Mouse (Mus musculus) heart, embryonic 12.5 days (tissue): ENCODE measurements around the gene Acan. TPM values are rescaled to one million over a fixed set of nuclear protein-coding genes. Genes with fewer than 3 reads are reported as not detected.

Experiments
- ATAC-seq: fragments of 200-750 bp; cut with Nextera tagmentation; 2 replicates; pipeline ENCODE4 v1.8.0; 2017; ENCODE audit warnings: moderate TSS enrichment, moderate library complexity; ENCODE audit not compliant: insufficient number of reproducible peaks, low FRiP score
- H3K27ac ChIP-seq: fragments of 300-500 bp; sonication (generic); 2 replicates; pipeline ENCODE4 v1.5.1; 2016; ENCODE audit warnings: mild to moderate bottlenecking, moderate library complexity; ENCODE audit not compliant: poor library complexity, severe bottlenecking
- H3K27me3 ChIP-seq: fragments of 300-500 bp; sonication (generic); replicated peaks from 2 replicates; pipeline ENCODE4 v1.6.1; 2016; ENCODE audit warnings: mild to moderate bottlenecking, moderate library complexity
- H3K36me3 ChIP-seq: fragments of 300-500 bp; sonication (generic); 2 replicates; pipeline ENCODE4 v1.6.1; 2016; ENCODE audit warnings: mild to moderate bottlenecking, moderate library complexity
- H3K4me1 ChIP-seq: fragments of 300-500 bp; sonication (generic); replicated peaks from 2 replicates; pipeline ENCODE4 v1.6.1; 2016; ENCODE audit warnings: mild to moderate bottlenecking
- H3K4me2 ChIP-seq: fragments of 300-500 bp; sonication (generic); 2 replicates; pipeline ENCODE4 v1.6.1; 2016; ENCODE audit warnings: mild to moderate bottlenecking, moderate library complexity
- H3K4me3 ChIP-seq: fragments of 300-500 bp; sonication (generic); 2 replicates; pipeline ENCODE4 v1.5.1; 2016; ENCODE audit warnings: mild to moderate bottlenecking
- H3K9ac ChIP-seq: fragments of 300-500 bp; sonication (generic); 2 replicates; pipeline ENCODE4 v1.6.1; 2016; ENCODE audit warnings: mild to moderate bottlenecking, moderate library complexity
- H3K9me3 ChIP-seq: fragments of 300-500 bp; sonication (generic); replicated peaks from 2 replicates; pipeline ENCODE4 v1.6.1; 2016; ENCODE audit warnings: mild to moderate bottlenecking, moderate library complexity
- WGBS: fragments of 180-500 bp; shearing (Covaris S2); methylation state at CpG from one replicate; pipeline ENCODE4 v1.1.7; 2016; 5-methylcytosine and 5-hydroxymethylcytosine counted together
- polyA plus RNA-seq: library from polyadenylated mRNA; unstranded; fragments of >200 nt; fragmentation: Nextera tagmentation; extraction: Ambion mirVana; gene quantifications from 2 replicates; pipeline ENCODE4 v1.2.1, GENCODE M21; 2016

The Acan gene
- polyA plus RNA-seq, 1 experiment from 2014 or later, result 0.60 TPM

DNA sequence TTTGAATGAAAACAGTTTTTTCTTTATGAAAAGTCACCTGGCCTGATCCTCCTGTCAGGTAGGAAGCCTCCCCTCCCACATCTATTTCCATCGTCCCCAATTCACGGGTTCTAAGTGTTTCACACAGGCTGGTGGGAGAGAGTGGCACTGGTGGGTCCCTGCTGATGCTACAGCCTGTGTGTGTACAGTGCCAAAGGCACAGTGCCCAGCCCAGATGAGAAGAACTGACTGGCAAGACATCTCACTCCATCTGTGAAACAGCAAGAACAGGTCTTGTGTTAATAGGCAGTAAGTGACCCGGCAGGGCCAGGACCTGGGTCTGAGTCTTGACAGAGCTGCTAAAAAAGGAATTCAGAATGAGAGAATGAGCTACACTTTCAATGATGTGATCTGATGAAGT, 25.9 kb downstream of the Acan start:
- WGBS, result 64% methylated on average over 3 of the region's 3 CpGs
- peaks cover 37% of the 10 kb centered on the region for H3K27me3 ChIP-seq
- no peak overlapping the region for H3K4me3 ChIP-seq
- no peak for ATAC-seq
- H3K9ac ChIP-seq, result no peak overlapping the region
- H3K9me3 ChIP-seq, result no peaks in the 10 kb centered on the region
- H3K27ac ChIP-seq, result no peak overlapping the region
- H3K4me1 ChIP-seq, result no peaks in the 10 kb centered on the region
- H3K4me2 ChIP-seq, result no peak overlapping the region
- no peaks in the 10 kb centered on the region for H3K36me3 ChIP-seq

DNA sequence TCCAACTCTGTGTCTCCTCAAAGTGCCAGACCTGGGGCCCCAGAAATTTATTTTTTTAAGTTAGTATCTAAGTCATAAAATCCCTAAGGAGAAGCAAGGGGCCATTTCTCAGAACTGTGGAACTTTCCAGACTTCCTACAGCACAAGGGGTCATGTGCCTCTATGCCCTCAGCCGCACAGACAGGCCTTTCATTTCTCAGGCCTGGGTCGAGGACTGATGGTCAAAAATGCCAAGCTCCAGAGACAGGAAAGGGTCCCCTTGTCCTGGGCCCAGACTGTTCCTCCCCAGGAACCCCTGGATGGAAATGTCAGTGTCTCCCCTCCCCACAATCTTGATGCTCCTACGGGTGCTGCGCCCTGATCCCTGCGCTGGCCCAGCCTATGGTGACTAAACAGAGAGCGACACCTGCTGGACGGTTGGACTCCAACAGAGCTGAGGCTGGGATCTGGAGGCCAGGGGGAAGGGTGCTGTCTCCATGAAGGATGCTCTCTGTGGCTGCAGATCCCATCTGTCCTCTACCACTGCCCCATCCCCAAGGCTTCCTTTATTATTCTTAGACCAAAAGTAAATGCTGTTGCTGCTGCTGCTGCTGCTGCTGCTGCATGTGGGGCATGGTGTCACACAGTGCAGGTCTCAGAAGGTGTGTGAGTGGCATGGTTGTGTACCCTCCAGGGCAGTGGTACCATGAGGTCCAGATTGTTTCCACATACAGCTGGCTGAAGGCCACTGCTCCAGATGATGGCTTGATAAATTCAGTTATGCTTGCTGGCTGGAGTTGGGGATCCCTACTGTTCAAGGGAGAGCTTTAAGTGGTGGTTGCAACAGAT, 27.5 kb downstream of the Acan start:
- H3K27me3 ChIP-seq, result peaks cover 34% of the 10 kb centered on the region
- no peaks in the 10 kb centered on the region for H3K36me3 ChIP-seq
- H3K9ac ChIP-seq, result no peak overlapping the region
- H3K4me2 ChIP-seq, result no peak overlapping the region
- H3K9me3 ChIP-seq, result no peaks in the 10 kb centered on the region
- H3K27ac ChIP-seq, result no peak overlapping the region
- no peaks in the 10 kb centered on the region for H3K4me1 ChIP-seq
- WGBS, result 25% methylated on average over 7 of the region's 7 CpGs
- peak; percentile 72; the same call in 1 of the 2 replicates for ATAC-seq
- H3K4me3 ChIP-seq, result no peak overlapping the region

DNA sequence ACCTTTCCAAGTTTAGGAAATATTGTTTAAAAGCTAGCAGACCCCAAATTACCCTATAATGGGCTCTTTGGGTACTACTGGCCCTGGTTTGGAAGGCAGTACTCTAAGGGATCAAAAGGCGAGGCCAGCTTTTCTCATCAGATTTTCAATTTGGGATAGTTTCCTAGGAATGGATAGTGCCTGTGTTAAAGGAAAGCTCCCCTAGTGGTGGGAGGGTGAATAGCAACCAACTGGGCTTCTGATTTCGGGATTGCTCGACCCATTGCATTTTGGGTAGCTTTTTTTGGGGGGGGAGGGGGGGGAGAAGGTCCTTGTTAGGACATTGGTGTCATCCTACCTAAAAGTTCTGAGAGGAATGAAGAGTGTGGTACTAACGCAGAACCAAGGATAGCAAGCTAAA, 35.8 kb downstream of the Acan start:
- Histone ChIP-seq H3K4me2 (no peak overlapping the region), H3K9ac (no peak overlapping the region), H3K27ac (no peak overlapping the region), H3K36me3 (no peaks in the 10 kb centered on the region), H3K9me3 (no peaks in the 10 kb centered on the region), H3K27me3 (0 out of 2 replicates have a peak, but pooled peaks cover 6% of the 10 kb centered on the region), H3K4me3 (no peak overlapping the region), H3K4me1 (no peaks in the 10 kb centered on the region)
- ATAC-seq, result no peak
- WGBS, result 60% methylated on average over 4 of the region's 4 CpGs

DNA sequence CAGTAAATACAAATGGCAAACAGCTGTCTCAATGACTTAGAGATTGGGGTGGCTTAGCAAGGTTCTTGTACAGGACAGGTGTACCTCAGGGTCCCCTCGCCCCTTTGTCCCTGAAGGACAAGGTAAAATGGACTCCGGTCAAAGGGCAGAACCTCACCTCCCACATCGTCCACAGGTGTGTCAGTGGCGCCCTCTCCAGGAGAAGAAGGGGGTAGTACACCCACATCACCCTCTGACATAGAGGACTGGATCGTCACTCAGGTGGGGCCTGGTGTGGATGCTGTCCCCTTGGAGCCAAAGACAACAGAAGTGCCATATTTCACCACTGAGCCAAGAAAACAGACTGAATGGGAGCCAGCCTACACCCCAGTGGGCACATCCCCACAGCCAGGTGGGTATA, 43.2 kb downstream of the Acan start:
- Histone ChIP-seq H3K36me3 (no peaks in the 10 kb centered on the region), H3K4me3 (no peak overlapping the region), H3K9me3 (no peaks in the 10 kb centered on the region), H3K27me3 (peaks cover 19% of the 10 kb centered on the region), H3K27ac (no peak overlapping the region), H3K4me1 (no peaks in the 10 kb centered on the region), H3K4me2 (no peak overlapping the region), H3K9ac (no peak overlapping the region)
- ATAC-seq, result no peak
- 68% methylated on average over 5 of the region's 5 CpGs for WGBS

DNA sequence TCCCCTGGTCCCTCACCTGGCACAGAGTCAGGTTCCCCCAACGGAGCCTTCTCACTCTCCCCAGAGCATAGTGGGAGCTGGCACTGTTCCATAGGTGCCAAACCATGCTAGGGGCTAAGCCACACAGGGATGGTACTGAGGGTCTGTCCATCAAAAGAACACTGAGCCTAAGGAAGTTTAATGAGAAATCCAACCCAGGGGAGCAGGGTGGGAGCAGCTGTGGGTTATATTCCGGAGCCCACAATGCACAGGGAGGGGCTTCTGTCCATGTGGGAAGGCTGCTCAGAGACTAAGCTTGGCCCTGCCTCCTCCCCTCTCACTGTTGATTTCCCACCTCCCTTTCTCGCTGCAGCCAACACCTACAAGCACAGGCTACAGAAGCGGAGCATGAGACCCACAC, 60.6 kb downstream of the Acan start:
- 49% methylated on average over 4 of the region's 4 CpGs for WGBS
- Histone ChIP-seq H3K9ac (no peak overlapping the region), H3K36me3 (no peaks in the 10 kb centered on the region), H3K4me3 (no peak overlapping the region), H3K27ac (no peak overlapping the region), H3K27me3 (peaks cover 5% of the 10 kb centered on the region; the same call in 1 of the 2 replicates), H3K4me2 (no peak overlapping the region), H3K4me1 (no peaks in the 10 kb centered on the region), H3K9me3 (no peaks in the 10 kb centered on the region)
- ATAC-seq, result no peak

DNA sequence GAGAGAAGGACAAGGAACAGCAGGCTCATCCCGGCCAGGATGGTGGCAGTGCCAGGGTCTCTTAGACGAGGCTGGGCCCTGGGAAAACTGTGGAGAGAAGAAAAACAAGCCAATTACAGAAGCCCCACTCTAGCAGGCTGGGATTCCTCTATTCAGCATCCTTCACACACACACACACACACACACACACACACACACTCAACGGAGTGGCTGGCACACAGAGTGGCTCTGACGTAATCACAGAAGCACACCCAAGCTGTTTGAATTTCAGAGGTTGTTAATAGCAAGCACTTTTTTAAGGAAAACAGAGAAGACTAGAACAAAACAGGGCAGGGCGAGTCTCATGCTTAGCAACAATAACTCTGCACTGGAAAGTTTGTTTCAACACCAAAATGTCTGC, 70.2 kb downstream of the Acan start:
- ATAC-seq, result no peak
- H3K27ac ChIP-seq, result no peak overlapping the region
- no peak overlapping the region for H3K4me3 ChIP-seq
- H3K27me3 ChIP-seq, result no peaks in the 10 kb centered on the region
- WGBS, result 72% methylated on average over 5 of the region's 5 CpGs
- no peaks in the 10 kb centered on the region for H3K9me3 ChIP-seq
- no peak overlapping the region for H3K4me2 ChIP-seq
- no peaks in the 10 kb centered on the region for H3K36me3 ChIP-seq
- H3K4me1 ChIP-seq, result 0 out of 2 replicates have a peak, but pooled peaks cover 5% of the 10 kb centered on the region
- no peak overlapping the region for H3K9ac ChIP-seq

DNA sequence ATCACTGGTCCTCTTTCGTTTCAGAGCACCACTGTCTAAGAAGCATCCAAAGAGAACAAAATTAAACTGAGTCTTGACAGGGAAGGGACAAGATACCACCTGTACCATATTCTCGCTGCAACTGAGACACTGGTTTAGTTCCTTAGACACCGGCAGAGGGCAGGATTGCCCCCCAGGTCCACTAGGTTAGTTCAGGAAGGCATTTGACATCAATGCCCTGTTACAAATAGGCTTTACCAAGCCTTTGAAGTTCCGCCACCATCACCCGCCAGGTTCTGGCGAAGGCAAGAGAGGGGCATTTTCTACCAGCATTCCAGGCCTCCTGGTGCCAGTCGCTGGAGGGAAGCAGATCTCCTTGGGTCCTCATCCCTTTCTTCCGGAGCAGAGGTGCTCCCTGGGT, 76.6 kb downstream of the Acan start:
- ATAC-seq, result no peak
- Histone ChIP-seq H3K4me1 (peaks cover 58% of the 10 kb centered on the region), H3K9ac (0 out of 2 replicates have a peak overlapping the region, but pooled peaks have one; percentile 49), H3K36me3 (peaks cover 14% of the 10 kb centered on the region), H3K27me3 (peaks cover 8% of the 10 kb centered on the region; the same call in 1 of the 2 replicates), H3K9me3 (no peaks in the 10 kb centered on the region), H3K4me2 (peak overlapping the region; percentile 67), H3K4me3 (peak overlapping the region; percentile 41), H3K27ac (no peak overlapping the region)
- WGBS, result 16% methylated on average over 8 of the region's 8 CpGs

DNA sequence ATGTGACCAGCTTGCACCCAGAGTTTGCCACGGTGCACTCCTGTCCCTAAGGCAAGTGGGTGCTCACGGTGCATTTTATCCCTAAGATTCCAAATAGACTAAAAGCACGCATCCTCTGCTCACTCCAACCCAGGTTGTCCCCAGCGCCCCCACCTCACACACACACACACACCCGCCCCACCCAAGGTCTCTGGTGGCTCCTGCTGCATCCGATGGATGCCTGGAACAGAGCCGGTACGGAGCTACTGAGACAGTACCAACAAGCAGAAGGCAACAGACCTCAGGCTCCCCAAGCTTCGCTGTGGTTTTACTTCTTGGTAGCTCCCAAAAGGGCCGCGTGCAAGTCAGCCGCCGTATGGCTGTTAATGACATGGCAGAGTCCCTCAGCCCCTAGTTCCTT, 77.1 kb downstream of the Acan start:
- H3K9me3 ChIP-seq, result no peaks in the 10 kb centered on the region
- peak overlapping the region; percentile 67 for H3K4me2 ChIP-seq
- peak overlapping the region; percentile 41 for H3K4me3 ChIP-seq
- peaks cover 8% of the 10 kb centered on the region; the same call in 1 of the 2 replicates for H3K27me3 ChIP-seq
- 13% methylated on average over 13 of the region's 13 CpGs for WGBS
- ATAC-seq, result no peak
- no peak overlapping the region for H3K27ac ChIP-seq
- 0 out of 2 replicates have a peak overlapping the region, but pooled peaks have one; percentile 49 for H3K9ac ChIP-seq
- H3K36me3 ChIP-seq, result peaks cover 19% of the 10 kb centered on the region
- H3K4me1 ChIP-seq, result peaks cover 56% of the 10 kb centered on the region

DNA sequence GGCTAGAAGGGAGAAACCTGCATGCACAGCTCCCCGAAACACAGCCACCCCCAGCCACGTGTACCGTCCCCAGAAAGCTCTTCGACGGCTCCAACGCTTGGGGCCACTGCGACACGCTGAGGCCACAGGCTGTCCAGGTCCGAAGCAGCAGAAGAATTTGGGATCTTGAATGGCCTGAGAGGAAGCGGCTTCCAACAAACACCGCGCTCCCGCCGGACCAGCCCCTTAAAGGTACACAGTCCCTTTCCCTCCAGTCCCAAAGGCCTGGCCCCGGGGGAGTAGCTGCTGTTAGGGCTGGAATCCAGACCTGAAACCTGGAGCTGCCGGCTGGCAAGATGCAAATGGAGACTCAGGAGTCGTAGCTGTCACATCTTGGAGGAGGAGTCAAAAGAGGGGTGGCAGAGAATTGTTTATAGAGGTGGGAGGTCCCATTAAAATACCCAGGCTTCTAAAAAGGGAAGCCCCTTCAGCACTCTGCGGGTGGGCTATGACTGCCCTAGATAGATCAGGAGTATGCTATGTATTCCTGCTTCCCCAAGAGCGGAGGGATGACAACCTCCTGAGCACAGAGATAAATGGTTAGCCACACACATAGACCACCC, 77.7 kb downstream of the Acan start, which contains the start of gene Hapln3:
Gene Hapln3, minus strand, starts transcription at position 176 of the 602 bp plus-strand sequence.
- Histone ChIP-seq H3K4me3 (peak within 1 kb of the TSS; percentile 41), H3K9me3 (no peaks in the 10 kb centered on the region), H3K4me2 (peak within 1 kb of the TSS; percentile 67), H3K9ac (peak within 1 kb of the TSS; percentile 49), H3K27ac (no peak within 1 kb of the TSS), H3K4me1 (peaks cover 53% of the 10 kb centered on the region), H3K36me3 (peaks cover 25% of the 10 kb centered on the region), H3K27me3 (peaks cover 8% of the 10 kb centered on the region; the same call in 1 of the 2 replicates)
- WGBS, result 2% methylated on average over 19 of the region's 19 CpGs
- ATAC-seq, result no peak

DNA sequence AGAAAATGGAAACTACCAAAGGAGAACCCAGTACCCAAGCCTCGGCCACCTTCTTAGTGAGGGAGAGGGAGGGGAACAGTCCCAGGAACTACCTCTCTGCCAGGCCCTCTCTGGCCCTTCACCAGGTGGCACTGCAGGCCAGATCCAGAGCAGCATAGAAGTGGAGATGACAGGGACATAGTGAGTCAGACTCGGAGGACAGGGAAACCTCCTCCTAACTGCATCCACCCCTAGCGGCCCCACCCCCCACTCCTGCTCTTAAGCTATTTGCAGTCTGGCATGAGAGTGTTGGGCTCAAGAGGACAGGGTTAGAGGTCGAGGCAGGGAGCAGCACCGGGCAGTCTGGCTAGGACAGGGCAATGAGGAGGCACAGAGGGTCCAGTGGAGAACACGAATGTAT, 80.1 kb downstream of the Acan start:
- ATAC-seq, result no peak
- Histone ChIP-seq H3K27me3 (peaks cover 8% of the 10 kb centered on the region; the same call in 1 of the 2 replicates), H3K27ac (no peak overlapping the region), H3K9me3 (no peaks in the 10 kb centered on the region), H3K4me2 (no peak overlapping the region), H3K9ac (no peak overlapping the region), H3K36me3 (peaks cover 46% of the 10 kb centered on the region), H3K4me3 (no peak overlapping the region), H3K4me1 (peaks cover 53% of the 10 kb centered on the region)
- 16% methylated on average over 6 of the region's 6 CpGs for WGBS

DNA sequence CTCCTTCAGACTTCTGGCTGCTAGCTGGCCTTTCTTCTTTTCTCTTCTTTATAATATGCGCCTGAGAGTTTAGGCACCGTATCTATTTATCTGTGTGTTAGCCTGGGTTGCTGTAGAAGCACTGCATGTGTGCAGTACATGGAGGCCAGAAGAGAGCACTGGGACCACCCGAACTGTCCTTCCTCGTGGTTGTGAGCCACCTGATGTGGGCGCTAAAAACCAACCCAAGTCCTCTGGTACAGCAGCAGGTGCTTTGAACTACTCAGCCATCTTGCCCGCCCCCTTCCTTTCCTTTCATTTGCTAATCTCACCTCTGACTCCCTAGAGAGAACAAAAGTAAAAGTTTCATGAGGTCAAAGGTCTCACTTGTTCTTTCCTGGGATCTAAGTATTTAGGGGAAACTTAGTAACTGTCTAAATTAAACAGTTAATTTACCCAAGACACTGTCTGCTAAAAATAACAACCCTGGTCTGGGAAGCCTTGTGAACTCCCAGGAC, 86.1 kb downstream of the Acan start:
- no peak for ATAC-seq
- Histone ChIP-seq H3K9me3 (no peaks in the 10 kb centered on the region), H3K4me3 (no peak overlapping the region), H3K36me3 (peaks cover 90% of the 10 kb centered on the region), H3K27ac (no peak overlapping the region), H3K27me3 (no peaks in the 10 kb centered on the region), H3K4me1 (peaks cover 16% of the 10 kb centered on the region), H3K4me2 (no peak overlapping the region), H3K9ac (no peak overlapping the region)
- WGBS, result 73% methylated on average over 6 of the region's 6 CpGs
